Mouse (Mus musculus) bone marrow macrophage, adult 2 months (primary cell): ENCODE measurements at regions not wholly inside any gene's neighbourhood (a gene's known extent, or its start where the extent isn't known, plus 50 kb on each side); places are given as distances from the start of the nearest gene placed in this dataset.

ENCODE experiments used
- CTCF ChIP-seq: IDR thresholded peaks from 2 replicates; pipeline ENCODE4 v1.5.1; 2012; ENCODE audit warnings: low read depth, mild to moderate bottlenecking, low read length, moderate library complexity
- POLR2A ChIP-seq: IDR thresholded peaks from 2 replicates; pipeline ENCODE4 v1.6.1; 2012; ENCODE audit warnings: mild to moderate bottlenecking, low read depth, low read length, borderline replicate concordance

DNA sequence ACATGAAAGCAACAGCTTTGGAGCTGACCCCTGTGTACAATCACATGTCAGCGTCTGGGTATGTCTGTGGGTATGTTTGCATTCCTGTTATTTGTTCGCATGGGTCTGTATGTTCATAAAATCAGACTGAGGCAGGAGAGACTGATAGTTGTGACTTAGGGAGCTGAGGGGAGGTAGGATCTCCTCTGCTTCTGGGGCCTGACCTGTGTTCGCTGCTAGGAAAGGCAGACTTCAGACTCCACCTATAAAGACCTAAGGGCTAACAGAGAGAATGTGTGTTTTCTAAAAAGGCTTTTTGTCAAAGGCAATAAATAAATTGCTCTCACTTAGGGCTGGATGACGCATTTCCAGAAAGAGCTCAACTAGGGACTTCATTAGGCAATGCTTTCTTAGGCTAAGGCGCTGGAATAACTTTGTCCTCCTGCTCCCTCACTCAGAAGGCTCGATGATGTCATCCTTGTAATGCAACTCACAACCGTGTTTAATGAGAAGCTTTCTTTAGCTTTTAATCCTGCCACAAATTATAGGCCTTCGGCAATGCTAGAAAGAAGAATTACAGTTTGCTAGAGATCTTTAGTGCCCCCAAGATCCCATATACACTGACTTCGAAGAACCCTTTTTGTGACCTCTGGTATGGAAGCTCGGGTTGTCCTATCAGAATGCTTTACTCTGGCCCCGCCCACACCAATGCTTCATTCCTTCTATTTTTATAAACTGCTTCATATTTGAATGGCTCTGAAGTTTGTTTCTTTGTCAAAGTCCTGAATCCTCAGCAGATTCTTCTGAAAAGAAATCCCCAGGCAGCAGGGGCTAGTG is 72.7 kb upstream of the Stac start:
- no peak for TF ChIP-seq POLR2A
- no peak for TF ChIP-seq CTCF
